Mouse (Mus musculus) R1 (cell line): Measurements from ENCODE around the gene Fbxw15.
"Not testable (repeated sequence)": the region's sequence is repeated elsewhere in the genome, so short reads cannot be mapped to it uniquely, and the experiment has no call there.

Source experiments
- DNase-seq: peaks from one replicate; pipeline ENCODE4 v3.0.0-alpha.2; 2018; ENCODE audit warnings: low read depth, low spot score

Gene Fbxw15

GRCm38 (mm10) chr9:109568162-109568561 is at the start of gene Fbxw15:
TSS of gene Fbxw15 (minus strand) at chr9:109568262.
- not testable (repeated sequence) for DNase-seq

- DNase-seq = peak; percentile 73
Measured at GRCm38 (mm10) chr9:109606837-109607236, 38.8 kb upstream of the Fbxw15 start.

GRCm38 (mm10) chr9:109602128-109602527 is 34.1 kb upstream of the Fbxw15 start:
- DNase-seq = peak; percentile 43

GRCm38 (mm10) chr9:109597226-109597625 is 29.2 kb upstream of the Fbxw15 start:
- peak; percentile 82 for DNase-seq

- DNase-seq = peak; percentile 92
Measured at GRCm38 (mm10) chr9:109594866-109595265, 26.8 kb upstream of the Fbxw15 start.

GRCm38 (mm10) chr9:109565546-109565945 is 2.5 kb downstream of the Fbxw15 start:
- no peak for DNase-seq

- DNase-seq = not testable (repeated sequence)
Measured at GRCm38 (mm10) chr9:109562106-109562505, 6.0 kb downstream of the Fbxw15 start.

GRCm38 (mm10) chr9:109552483-109552882 is 15.6 kb downstream of the Fbxw15 start:
- DNase-seq = no peak

- DNase-seq = peak; percentile 90
Measured at GRCm38 (mm10) chr9:109549666-109550065, 18.4 kb downstream of the Fbxw15 start.

GRCm38 (mm10) chr9:109523385-109524064 is 44.5 kb downstream of the Fbxw15 start:
- DNase-seq = peak; percentile 80
